Mouse (Mus musculus) E14TG2a.4 (cell line): ENCODE measurements around the gene Nos2.
A peak's percentile ranks its signal among the peaks of the same experiment; 100 is the strongest.

ENCODE experiments used
- H3K27me3 ChIP-seq: 2 replicates; pipeline ENCODE4 v1.6.1; 2014; ENCODE audit warnings: low read length, control low read depth; ENCODE audit not compliant: insufficient read depth
- H3K36me3 ChIP-seq: 2 replicates; pipeline ENCODE4 v1.6.1; 2014; ENCODE audit warnings: low read length, control low read depth; ENCODE audit not compliant: insufficient read depth
- H3K4me1 ChIP-seq: replicated peaks from 2 replicates; pipeline ENCODE4 v1.6.1; 2014; ENCODE audit warnings: low read depth, low read length, control low read depth
- H3K4me3 ChIP-seq: replicated peaks from 2 replicates; pipeline ENCODE4 v1.5.1; 2014; ENCODE audit warnings: mild to moderate bottlenecking, low read length
- H3K9me3 ChIP-seq: 2 replicates; pipeline ENCODE4 v1.6.1; 2014; ENCODE audit warnings: low read length, control low read depth
- CTCF ChIP-seq: conservative IDR thresholded peaks from 2 replicates; pipeline ENCODE4 v1.5.1; 2014; ENCODE audit warnings: low read length
- NANOG ChIP-seq: IDR thresholded peaks from 2 replicates; pipeline ENCODE4 v1.6.1; 2014; ENCODE audit warnings: borderline replicate concordance, low read length, mixed read lengths
- POU5F1 ChIP-seq: IDR thresholded peaks from 2 replicates; pipeline ENCODE4 v1.6.1; 2014; ENCODE audit warnings: low read length, borderline replicate concordance

The Nos2 gene

GRCm38 (mm10) chr11:78915473-78915872, 5.1 kb upstream of the Nos2 start:
- H3K9me3 ChIP-seq, result no peaks in the 10 kb centered on the region
- TF ChIP-seq NANOG, result no peak
- TF ChIP-seq CTCF, result no peak
- TF ChIP-seq POU5F1, result no peak
- H3K4me1 ChIP-seq, result peaks cover 3% of the 10 kb centered on the region
- H3K27me3 ChIP-seq, result peaks cover 23% of the 10 kb centered on the region
- H3K36me3 ChIP-seq, result no peaks in the 10 kb centered on the region
- H3K4me3 ChIP-seq, result no peak overlapping the region

GRCm38 (mm10) chr11:78916410-78916809, 4.2 kb upstream of the Nos2 start:
- no peaks in the 10 kb centered on the region for H3K9me3 ChIP-seq
- no peak overlapping the region for H3K4me3 ChIP-seq
- H3K36me3 ChIP-seq, result no peaks in the 10 kb centered on the region
- TF ChIP-seq POU5F1 (no peak), CTCF (no peak), NANOG (no peak)
- peaks cover 16% of the 10 kb centered on the region for H3K27me3 ChIP-seq
- H3K4me1 ChIP-seq, result peaks cover 8% of the 10 kb centered on the region

GRCm38 (mm10) chr11:78919745-78920144, 842 bp upstream of the Nos2 start:
- H3K9me3 ChIP-seq, result no peaks in the 10 kb centered on the region
- peaks cover 39% of the 10 kb centered on the region for H3K27me3 ChIP-seq
- H3K4me1 ChIP-seq, result peaks cover 21% of the 10 kb centered on the region
- no peak for TF ChIP-seq CTCF
- TF ChIP-seq POU5F1, result no peak
- TF ChIP-seq NANOG, result no peak
- H3K36me3 ChIP-seq, result no peaks in the 10 kb centered on the region
- no peak overlapping the region for H3K4me3 ChIP-seq

- Histone ChIP-seq H3K27me3 (peaks cover 58% of the 10 kb centered on the region), H3K36me3 (no peaks in the 10 kb centered on the region), H3K4me1 (peaks cover 39% of the 10 kb centered on the region), H3K9me3 (no peaks in the 10 kb centered on the region), H3K4me3 (no peak overlapping the region)
- TF ChIP-seq CTCF (peak; percentile 85), NANOG (no peak), POU5F1 (no peak)
Measured at GRCm38 (mm10) chr11:78922678-78923407, 2.3 kb downstream of the Nos2 start.

GRCm38 (mm10) chr11:78924111-78924510, 3.5 kb downstream of the Nos2 start:
- peaks cover 39% of the 10 kb centered on the region for H3K4me1 ChIP-seq
- H3K27me3 ChIP-seq, result peaks cover 65% of the 10 kb centered on the region
- TF ChIP-seq NANOG (no peak), POU5F1 (no peak), CTCF (no peak)
- H3K4me3 ChIP-seq, result peak overlapping the region; percentile 74; the same call in 1 of the 2 replicates
- H3K9me3 ChIP-seq, result 0 out of 2 replicates have a peak, but pooled peaks cover 3% of the 10 kb centered on the region
- H3K36me3 ChIP-seq, result no peaks in the 10 kb centered on the region

GRCm38 (mm10) chr11:78924916-78925315, 4.3 kb downstream of the Nos2 start:
- H3K27me3 ChIP-seq, result peaks cover 72% of the 10 kb centered on the region
- no peaks in the 10 kb centered on the region for H3K36me3 ChIP-seq
- peaks cover 39% of the 10 kb centered on the region for H3K4me1 ChIP-seq
- TF ChIP-seq CTCF, result no peak
- TF ChIP-seq POU5F1, result no peak
- no peak for TF ChIP-seq NANOG
- H3K4me3 ChIP-seq, result peak overlapping the region; percentile 74
- 0 out of 2 replicates have a peak, but pooled peaks cover 3% of the 10 kb centered on the region for H3K9me3 ChIP-seq

- no peak overlapping the region for H3K4me3 ChIP-seq
- H3K4me1 ChIP-seq, result peaks cover 22% of the 10 kb centered on the region
- H3K9me3 ChIP-seq, result 0 out of 2 replicates have a peak, but pooled peaks cover 3% of the 10 kb centered on the region
- no peaks in the 10 kb centered on the region for H3K36me3 ChIP-seq
- peaks cover 66% of the 10 kb centered on the region for H3K27me3 ChIP-seq
- TF ChIP-seq CTCF (no peak), NANOG (no peak), POU5F1 (no peak)
Measured at GRCm38 (mm10) chr11:78929345-78929744, 8.8 kb downstream of the Nos2 start.

GRCm38 (mm10) chr11:78934307-78934706, 13.7 kb downstream of the Nos2 start:
- Histone ChIP-seq H3K4me1 (no peaks in the 10 kb centered on the region), H3K4me3 (no peak overlapping the region), H3K36me3 (no peaks in the 10 kb centered on the region), H3K27me3 (peaks cover 31% of the 10 kb centered on the region), H3K9me3 (no peaks in the 10 kb centered on the region)
- TF ChIP-seq CTCF (no peak), POU5F1 (no peak), NANOG (no peak)

- no peaks in the 10 kb centered on the region for H3K9me3 ChIP-seq
- H3K27me3 ChIP-seq, result peaks cover 28% of the 10 kb centered on the region
- no peak overlapping the region for H3K4me3 ChIP-seq
- H3K36me3 ChIP-seq, result no peaks in the 10 kb centered on the region
- TF ChIP-seq CTCF, result no peak
- no peak for TF ChIP-seq NANOG
- no peak for TF ChIP-seq POU5F1
- no peaks in the 10 kb centered on the region for H3K4me1 ChIP-seq
Measured at GRCm38 (mm10) chr11:78934727-78935126, 14.1 kb downstream of the Nos2 start.
